In the genomic region with DNA sequence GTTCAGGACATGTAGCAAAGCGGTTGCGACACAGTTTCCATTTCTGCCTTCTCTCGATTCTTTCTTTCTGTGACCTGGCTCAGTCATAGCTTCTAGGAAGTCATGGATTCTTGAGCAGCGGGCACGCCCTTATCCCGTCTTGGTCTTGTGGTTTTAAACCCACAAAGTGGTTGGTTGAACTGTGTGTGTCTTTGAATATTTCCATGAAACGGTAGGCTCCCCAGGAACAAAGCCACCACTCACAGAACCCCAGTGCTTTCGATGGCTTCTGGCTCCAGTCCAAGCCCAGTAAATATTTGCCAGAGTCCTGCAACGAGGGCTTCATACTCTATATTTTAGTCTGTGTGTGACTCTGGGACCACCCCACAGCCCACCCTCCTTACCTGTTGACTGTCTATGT, we compare ENCODE assay signal across 11 mouse cellular contexts.
DNase-seq lines count a peak whose midpoint lies in the region; ATAC-seq lines count a peak whose summit lies in the region.
"Had no signal": no experiment of that assay in that cellular context is flagged by ENCODE, and none has a peak within 500 bp of the region (broad histone marks: within the 10 kb centered on the region; RNA-seq: fewer than 3 reads in every experiment).

No protein-coding gene starts in this region.

- ATAC-seq in cerebellum, adult (ENCODE audit: insufficient number of reproducible peaks, low FRiP score, low TSS enrichment), result no peak

- DNase-seq in cerebellum, adult 9-10 months, result peak; percentile 61
- DNase-seq in cerebellum, postnatal 25 days, result peak; percentile 48 to 61
- DNase-seq in kidney, postnatal 10 days, result peak; percentile 64
- peak; percentile 31 to 38 for DNase-seq in lung, postnatal 4 days
- DNase-seq in B cell, adult 2 months, result no peak
- no peak for DNase-seq in retina, postnatal 1 day
- DNase-seq in testis, postnatal 10 days (ENCODE audit: low spot score), result no peak
- DNase-seq: adrenal gland, adult 8-10 months; gastrocnemius, adult 2 months; right cerebral cortex, postnatal 25 days had no signal

Comparison
In these comparisons a context has a peak if more than half of its experiments do, and no peak if none do; other contexts are left out.
1. DNase-seq: peak in cerebellum, adult 9-10 months (single experiment), cerebellum, postnatal 25 days (2 of 2), kidney, postnatal 10 days (single experiment) and lung, postnatal 4 days (2 of 2); none in B cell, adult 2 months (0 of 2), retina, postnatal 1 day (single experiment) and testis, postnatal 10 days (single experiment).